Mouse (Mus musculus) frontal cortex, postnatal 25 days (tissue): ENCODE results near the gene Gabarap.
"Not testable (repeated sequence)": the region's sequence is repeated elsewhere in the genome, so short reads cannot be mapped to it uniquely, and the experiment has no call there.

ENCODE experiments used
- DNase-seq, 2 experiments: peaks; one replicate each; pipeline ENCODE4 v3.0.0; 2022; ENCODE audit warnings: low spot score in 2 of 2

Gabarap gene

DNA sequence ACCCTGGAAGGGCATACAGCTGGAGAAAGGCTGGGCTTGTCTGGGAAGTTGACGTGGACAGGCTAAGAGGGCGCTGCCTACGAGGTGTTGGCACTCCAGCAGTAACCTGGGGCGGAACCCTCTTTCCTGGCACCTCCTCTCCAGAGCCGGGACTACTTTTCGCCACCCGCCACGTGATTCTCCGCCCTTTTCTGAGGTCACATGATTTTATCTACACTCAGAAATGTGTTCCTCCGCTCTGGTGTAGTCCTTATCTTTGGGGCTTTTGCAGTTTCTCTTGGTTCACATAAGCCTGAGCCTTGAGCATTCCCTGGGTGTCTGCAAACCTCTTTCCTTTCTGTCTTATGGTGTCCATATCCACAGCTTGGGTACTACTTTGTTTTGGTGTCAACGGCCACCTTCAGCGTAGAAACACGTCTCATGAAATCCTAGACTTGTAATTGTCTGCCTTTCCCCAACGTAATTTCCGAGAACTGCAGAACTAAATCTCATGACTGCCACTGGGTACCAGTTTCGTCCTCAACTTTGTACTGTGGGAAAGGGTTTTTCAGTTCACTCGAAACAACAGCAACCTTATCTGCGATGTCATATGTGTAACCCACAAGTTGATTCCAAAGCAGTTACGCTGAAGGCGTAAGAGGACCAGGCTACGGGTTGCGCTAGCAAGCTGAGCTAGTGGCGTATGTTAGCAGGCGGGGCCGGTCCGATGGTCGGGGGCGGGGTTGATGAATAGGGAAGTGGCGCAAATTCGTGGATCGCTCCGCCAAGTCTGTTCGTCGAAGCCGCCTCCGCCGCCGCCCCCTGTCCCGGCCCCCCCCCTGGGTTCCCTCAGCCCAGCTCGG is at the start of gene Gabarap:
Gene Gabarap, plus strand, starts transcription at position 294 of the 842 bp plus-strand sequence.
- DNase-seq = peak; percentile 93 to 97

DNA sequence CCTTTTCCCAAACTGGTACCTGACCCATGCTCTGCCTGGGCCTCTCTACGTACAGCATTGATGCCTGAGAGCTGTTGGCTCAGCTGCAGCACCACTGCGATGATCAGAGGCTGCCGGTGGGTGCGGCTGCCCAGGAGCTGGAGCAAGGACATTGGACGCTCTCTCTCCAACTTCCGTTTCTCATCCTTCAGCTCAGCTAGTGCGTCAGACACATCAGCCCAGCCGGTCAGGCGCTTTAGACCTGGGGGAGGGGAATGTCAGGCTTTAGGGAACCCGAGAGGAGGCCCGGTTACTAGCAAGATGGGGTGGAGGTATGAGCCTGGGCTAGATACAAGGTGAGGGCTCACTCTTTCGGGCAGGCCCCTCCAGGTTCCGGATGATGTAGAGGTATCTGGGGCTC is 45.7 kb upstream of the Gabarap start:
- DNase-seq = no peak

DNA sequence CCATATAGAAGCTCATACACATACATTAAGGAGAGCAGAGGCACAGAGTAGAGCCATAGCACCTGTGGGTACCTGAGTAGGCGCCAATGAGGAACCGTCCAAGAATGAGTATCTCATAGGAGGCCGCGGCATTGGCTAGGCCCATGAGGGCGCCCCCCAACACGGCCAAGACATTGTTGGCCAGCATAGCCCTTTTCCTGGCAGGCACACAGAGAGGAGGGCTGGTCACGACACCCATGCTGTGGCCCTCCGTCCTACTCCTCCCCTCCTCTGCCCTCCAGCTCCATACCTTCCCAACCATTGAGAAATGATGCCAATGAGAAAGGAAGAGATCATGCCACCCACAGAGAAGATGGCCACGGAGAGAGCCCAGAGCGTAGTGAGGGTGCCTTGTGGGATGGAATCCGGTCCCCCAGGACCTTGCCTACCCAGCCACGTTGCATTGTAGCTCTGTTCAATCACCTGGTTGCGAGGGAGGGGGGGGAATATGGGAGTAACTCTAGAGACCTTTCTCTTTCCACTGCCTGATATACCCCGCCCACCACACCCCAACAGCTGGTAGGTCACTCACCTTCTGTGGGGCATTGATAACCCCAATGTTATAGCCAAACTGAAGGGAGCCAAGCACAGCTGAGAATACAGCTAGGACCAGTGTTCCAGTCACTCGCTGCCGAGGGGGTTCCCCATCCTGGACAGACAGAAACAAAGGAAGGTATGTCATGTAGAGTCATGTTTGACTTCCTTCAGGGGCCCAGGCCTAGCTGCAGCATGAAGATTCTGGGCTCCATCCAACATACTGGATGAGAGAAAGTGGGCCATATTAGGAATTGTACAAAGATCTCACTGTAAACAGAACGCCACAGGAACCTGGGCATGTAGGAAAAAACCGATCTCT is 44.7 kb upstream of the Gabarap start:
- no peak for DNase-seq

DNA sequence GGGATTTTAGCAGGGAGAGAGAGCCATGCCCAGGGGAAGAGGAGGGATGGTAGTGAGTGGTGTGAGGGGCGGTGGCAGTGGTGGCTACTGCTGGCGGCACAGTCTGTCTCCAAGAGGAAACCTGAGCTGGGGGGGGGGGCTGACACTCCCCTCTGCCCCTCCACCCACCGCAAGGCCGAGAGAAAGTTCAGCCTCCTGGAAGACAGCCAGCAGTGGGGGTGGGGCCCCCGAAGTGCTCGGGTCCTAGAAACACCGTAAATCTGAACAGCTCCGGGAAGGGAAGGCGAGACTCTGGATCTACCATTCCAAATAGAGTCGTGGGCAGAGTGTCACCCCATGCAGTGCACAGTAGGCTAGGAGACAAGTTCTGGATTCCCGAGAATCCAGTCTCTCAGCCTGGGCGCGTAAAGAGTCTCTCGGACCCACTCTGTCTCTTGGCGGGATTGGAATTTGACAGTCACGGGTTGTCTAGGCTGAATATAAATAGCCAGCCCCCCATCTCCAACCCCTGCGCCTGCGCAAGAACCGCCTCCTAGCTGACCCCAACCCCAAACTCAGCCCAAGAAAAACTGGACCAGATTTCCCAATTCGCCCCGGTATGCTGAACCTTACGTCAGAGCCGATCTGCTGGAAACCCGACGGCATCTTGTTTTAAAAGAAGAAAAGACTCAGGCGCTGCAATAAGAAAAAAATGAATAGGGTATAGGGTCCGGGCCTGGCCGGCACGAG is 43.4 kb upstream of the Gabarap start:
- no peak for DNase-seq

DNA sequence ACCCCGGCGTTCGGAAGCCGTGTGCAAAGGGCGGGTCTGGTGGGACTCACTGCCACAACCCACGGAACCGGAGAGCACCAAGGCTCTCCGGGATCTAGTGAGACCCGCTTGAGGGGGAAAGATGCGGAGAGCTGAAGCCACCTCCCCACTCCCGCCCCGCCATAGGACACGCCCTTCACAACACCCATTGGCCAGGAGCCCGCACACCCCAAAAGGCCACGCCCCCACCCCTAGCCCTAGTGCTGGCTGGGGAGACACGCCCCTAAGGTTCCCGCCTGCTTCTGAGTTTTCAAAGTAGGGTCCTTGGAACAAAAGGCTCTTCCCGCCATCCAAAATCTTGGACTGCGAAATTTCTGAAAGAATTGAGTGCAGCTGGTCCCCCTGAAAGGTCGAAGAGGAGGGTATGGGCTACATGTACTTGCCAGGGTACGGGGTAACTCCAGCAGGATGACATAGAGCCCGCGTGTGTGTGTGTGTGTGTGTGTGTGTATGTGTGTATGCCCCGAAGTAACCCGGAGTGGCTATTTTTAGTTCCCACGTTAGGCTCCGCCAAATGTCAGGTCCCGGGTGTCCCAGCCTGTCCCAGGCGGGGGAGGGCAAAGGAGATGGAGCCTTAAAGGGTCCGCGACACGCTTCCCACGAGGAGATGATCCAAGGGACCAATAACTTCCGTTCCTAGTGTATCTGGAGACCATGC is 42.7 kb upstream of the Gabarap start, which contains the start of gene Slc2a4:
Gene Slc2a4, minus strand, starts transcription at position 123 of the 697 bp plus-strand sequence.
- peak in 1 of 2 experiments; percentile 26 for DNase-seq

DNA sequence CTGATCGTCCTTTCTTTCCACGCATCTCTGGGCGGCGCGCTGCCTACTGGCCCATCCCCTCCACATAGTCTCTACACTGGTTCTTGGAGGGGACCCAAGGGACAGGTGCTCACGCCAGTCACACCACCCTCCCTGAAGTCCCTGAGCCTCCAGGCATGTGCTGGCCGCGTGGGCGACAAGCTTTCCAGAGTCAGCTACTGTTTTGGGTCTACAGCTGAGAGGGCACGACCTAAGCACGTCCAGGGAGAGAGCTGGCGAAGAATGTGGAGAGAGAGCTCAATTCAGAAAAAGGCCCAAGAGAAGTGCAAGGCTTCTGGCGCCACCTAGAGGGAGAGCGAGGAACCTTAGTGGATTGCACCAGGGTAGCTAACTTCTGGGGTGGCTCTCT is 42.2 kb upstream of the Gabarap start:
- peak; percentile 59 to 61 for DNase-seq

DNA sequence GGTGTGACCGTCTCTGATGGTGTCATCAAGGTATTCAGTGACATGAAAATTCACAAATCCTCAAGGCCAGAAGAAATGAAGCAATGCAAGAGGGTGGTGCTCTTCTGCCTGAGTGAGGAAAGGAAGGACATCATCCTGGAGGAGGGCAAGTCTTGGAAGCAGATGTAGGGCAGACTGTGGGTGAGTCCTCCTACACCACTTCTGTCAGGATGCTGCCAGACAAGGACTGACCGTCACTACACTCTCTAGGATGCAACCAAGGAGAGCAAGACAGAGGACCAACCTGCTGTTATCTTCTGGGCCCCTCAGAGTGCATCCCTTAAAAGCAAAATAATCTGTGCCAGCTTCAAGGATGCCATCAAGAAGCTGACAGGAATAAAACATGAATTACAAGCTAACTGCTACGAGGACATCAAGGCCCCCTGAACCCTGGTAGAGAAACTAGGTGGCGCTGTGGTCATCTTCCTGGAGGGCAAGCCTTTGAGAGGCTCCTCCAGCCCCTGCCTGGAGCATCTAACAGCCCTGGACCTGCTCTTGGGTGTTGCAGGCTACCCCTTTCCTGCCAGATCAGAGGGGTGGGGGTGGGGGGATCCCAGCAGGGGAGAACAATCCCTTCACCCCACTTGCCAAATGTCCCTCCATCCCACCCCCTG is 40.0 kb upstream of the Gabarap start:
- DNase-seq = no peak

DNA sequence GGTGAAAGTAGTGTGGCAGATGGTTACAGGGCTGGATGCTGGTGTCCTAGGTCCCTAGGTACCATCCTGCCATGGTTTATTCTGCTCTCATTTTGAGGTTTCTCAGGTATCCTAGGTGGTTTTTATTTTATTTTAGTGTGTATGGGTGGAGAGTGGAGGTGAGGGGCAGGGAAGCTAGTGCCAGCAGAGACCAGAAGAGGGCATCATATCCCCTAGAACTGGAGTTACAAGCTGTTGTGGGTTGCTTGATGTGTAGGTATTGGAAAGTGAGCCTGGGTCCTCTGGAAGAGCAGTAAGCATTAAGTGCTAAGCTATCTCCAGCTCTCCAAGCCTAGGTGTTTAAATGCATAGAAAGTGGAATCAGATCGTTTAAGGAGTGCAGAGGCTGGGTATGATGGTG is 38.7 kb upstream of the Gabarap start:
- no peak for DNase-seq

DNA sequence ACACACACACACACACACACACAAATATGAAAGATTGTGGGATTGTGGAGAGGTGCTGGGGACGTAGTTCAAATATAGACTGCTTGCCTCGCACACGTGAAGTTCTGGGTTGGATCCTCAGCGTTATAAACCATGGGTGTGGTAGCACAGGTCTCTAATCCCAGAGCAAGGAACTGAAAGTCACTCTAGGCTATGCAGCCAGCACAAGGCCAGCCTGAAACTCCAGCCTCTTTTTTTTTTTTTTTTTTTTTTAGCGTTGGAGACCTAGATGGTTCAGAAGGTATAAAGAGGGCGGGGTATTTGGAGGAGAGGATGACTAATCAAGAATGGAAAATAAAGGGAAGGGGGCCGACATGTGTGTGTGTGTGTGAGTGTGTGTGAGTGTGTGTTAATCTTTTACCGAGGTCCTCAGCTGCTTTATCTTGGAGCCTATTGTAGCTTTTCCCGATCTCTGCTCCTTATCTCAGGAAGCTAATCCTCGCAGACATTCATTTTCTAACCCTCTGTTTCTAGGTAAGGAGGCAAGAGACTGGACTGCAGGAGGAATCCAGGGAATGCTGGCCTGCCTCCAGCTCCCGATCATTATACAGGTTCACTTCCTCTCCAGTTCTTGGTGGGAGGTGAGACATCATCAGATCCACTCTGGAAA is 37.6 kb upstream of the Gabarap start:
- DNase-seq = no peak

DNA sequence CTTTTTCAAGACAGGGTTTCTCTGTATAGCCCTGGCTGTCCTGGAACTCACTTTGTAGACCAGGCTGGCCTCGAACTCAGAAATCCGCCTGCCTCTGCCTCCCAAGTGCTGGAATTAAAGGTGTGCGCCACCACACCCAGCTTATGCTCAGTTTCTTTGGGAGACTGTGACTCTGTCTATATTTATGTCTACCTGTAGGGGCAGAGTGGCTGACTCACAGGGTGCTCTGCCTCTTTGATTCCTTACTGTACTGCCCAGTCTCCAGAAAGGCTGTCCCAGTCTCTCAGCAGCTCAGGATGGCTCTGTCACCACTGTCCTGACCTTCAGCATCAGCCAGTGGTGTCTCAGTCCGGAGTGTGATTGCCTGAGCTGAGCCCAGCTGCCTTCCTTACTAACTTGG is 35.3 kb upstream of the Gabarap start:
- not testable (repeated sequence) for DNase-seq

DNA sequence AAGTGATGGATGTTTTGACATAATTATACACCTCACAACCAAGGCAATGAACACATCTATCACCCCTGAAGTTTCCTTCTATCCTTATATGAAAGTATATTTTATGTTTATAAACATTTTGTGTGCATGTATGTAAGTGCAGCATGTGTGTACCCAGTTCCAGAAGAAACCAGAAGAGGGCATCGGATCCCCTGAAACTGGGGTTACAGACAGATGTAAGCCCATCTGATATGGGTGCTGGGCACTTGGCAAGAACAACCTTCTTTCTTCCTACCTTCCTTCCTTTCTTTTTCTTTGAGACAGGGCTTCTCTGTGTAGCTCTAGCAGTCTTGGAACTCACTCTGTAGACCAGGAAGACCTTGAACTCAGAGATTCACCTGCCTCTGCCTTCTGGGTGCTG is 34.7 kb upstream of the Gabarap start:
- DNase-seq = no peak

DNA sequence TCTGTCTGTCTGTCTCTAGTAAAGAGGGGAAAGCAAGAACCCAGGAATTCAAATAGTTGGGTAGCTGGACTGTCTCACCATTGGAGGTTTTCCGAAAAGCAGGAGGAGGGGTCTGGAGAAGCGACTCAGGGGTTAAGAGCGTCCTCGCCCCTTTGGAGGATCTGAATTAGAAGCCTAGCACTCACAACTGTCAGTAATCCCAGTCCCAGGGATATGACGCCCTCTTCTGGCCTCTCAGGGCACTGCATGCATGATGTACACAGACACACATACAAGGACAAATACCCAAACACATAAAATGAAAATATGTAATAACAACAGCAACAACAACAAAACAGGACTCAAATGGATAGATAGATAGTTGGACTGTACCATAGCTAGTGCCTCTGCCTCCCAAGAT is 30.3 kb upstream of the Gabarap start:
- no peak for DNase-seq

DNA sequence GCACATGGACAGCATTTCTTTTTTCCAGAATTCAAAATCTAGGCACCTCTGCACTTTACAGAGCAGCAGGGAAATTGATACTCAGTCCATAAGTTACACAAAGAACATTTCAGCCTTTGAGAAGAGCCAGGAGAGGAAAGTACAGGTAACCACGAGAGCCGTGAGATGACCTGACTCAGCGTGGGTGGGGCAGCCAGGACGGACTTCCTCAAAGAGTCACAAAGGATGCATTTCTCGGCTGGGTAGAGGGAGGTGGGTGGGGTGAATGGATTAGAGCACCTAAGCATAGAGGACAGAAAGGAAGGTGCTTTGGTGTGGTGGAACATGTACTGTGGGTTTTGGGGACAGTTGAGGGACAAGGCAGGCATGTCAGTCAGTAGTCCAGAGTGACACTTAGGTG is 29.1 kb upstream of the Gabarap start:
- DNase-seq = no peak

DNA sequence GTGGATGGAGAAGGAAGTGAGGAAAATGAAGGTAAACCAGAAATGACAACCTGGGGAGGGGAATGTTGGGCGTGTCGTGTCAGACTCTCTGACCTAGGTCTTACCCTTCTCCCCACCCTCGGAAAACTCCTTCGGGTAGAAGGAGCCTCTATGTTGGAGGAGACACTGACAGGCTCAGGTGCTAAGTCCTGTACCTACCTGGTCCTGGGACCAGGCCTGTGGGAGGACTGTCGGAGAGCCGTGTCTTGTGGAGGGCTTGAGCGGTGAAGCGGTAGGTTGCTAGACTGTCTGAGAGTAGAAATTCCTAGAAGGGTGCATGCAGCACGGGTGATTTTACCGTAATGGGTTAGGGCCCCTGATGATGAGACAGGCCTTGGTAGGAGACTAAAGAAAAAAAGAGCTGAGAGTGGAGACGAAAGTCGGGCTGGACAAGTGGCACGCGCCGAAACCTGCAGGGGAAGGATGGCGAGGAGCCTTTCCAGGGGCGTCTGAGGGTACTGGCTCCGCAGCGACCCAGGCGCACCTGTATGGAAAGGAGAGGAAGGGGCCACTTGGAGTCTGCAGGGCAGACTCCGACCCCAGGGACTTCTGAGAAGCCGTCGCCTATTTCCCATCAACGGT is 26.2 kb upstream of the Gabarap start, which contains the start of gene Cldn7:
Gene Cldn7, plus strand, starts transcription at position 130 of the 621 bp plus-strand sequence.
- DNase-seq = no peak

DNA sequence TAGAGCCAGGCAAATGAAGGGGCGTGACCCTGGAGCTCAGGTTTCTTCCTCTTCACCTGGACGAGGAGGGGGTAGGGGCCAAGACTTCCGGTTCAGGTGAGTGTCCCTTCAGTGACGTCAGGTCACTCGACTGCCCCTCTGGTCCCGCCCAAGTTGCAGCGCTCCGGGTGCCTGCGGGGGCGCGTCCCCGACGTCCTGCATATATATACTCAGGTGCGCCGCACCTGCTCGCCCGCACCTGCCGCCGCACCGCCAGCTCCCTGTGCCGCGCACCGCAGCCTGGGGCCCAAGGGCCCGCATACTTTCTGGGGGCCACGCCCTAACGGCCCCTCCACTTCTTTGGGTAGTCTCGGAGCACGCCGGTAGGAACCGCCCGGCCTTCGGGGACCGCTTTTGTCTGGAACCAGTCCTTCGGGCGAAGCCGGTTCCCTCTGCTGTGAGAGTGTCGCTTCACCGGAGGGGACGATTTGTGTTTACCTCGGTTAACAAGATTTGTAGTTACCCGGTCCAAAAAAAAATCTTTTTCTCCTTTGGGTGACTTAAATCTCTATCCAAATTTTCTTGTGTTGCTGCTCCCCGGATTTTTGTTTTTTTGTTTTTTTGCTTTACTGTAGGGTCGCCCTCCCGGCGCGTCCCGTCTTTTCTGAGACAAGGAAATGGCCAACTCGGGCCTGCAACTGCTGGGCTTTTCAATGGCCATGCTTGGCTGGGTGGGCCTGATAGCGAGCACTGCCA is 25.5 kb upstream of the Gabarap start:
- DNase-seq = no peak

DNA sequence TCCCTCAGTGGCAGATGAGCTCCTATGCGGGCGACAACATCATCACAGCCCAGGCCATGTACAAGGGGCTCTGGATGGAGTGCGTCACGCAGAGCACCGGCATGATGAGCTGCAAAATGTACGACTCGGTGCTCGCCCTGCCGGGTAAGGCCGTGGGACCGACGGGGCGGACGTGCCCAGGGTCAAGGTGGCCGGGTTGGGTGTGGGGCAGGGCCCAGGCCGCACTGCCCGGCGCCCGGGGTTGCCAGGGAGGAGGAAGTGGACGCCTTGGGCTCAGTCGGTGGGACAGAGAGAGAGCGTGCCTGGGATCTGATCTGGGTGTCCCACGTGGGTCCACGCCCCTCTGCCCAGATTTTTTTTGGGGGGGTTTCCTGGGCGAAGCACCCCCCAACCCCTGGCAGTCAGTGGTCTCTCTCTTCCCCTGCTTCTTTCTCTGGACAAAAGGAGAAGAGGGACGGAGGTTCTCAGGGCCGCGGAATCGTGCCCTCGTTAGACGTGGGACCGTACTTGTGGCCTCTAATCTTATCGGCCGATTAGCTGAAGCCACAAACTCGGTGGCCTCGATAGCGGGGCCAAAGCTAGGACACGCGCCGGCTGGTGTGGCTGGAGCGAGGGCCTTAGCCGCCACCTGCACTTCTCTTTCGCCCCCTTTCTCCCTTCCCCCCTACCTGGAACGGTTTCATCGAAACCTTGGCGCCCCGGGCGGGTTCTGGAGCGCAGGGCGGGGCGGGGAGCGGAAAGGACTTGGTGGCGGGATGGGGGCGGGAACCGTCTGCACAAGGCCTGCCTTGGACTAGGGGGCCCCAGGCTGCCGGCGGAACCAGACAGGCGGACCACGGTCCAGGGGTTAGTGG is 24.7 kb upstream of the Gabarap start:
- no peak for DNase-seq

DNA sequence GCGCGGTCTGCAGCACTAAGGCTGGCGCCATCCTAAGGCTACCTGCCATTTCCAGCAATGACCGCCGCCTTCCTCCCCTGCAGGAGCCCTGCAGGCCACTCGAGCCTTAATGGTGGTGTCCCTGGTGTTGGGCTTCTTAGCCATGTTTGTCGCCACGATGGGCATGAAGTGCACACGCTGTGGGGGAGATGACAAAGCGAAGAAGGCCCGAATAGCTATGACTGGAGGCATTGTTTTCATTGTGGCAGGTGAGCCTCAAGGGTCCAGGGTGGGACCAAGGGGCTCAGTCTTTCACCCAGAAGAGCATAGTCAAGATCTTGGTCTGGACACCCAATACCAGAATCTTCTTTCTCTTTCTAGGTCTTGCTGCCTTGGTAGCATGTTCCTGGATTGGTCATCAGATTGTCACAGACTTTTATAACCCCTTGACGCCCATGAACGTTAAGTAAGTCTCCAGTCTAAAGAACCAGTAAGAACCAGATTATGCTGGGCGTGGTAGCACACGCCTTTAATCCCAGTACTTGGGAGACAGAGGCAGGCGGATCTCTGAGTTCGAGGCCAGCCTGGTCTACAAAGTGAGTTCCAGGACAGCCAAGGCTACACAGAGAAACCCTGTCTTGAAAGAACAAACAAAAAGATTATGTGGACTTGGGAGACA is 24.0 kb upstream of the Gabarap start:
- DNase-seq = no peak

DNA sequence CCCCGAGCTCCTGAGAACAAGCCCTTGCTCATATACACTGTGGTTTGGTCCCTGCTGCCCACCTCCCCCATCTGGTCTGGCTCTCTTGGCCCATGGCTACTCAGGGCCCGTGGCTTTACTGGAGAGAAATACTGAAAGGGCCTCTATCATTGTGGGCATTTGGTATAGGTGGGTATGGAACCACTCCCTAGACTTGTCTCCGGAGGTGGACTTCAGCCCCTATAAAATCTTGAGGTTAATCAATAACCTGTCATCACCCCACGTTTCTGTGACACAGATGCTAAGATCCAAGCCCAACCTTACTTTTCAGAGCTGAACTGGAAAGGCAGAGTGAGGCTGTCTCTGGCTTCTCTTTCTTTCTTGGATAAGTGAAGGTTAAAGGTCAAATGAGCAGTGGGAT is 22.1 kb upstream of the Gabarap start:
- DNase-seq = no peak
